Mouse (Mus musculus) liver, embryonic 16.5 days (tissue): ENCODE data around the gene Ripk3. TPM values are rescaled to one million over a fixed set of nuclear protein-coding genes. Genes with fewer than 3 reads are reported as not detected.

ENCODE experiments used
- ATAC-seq: fragments of 200-750 bp; cut with Nextera tagmentation; 2 replicates; pipeline ENCODE4 v1.8.0; 2017; ENCODE audit warnings: low read depth, mild to moderate bottlenecking, moderate number of reproducible peaks, moderate library complexity
- H3K27ac ChIP-seq: fragments of 300-500 bp; sonication (generic); 2 replicates; pipeline ENCODE4 v1.5.1; 2014; ENCODE audit warnings: mild to moderate bottlenecking, low read length
- H3K27me3 ChIP-seq: fragments of 300-500 bp; sonication (generic); 2 replicates; pipeline ENCODE4 v1.6.1; 2014; ENCODE audit warnings: low read depth, low read length, mixed read lengths; ENCODE audit not compliant: control insufficient read depth, insufficient read depth
- H3K36me3 ChIP-seq: fragments of 300-500 bp; sonication (generic); 2 replicates; pipeline ENCODE4 v1.6.1; 2014; ENCODE audit warnings: mild to moderate bottlenecking; ENCODE audit not compliant: control insufficient read depth, insufficient read depth
- H3K4me1 ChIP-seq: fragments of 300-500 bp; sonication (generic); 2 replicates; pipeline ENCODE4 v1.6.1; 2014; ENCODE audit warnings: low read depth, low read length, mixed read lengths; ENCODE audit not compliant: control insufficient read depth
- H3K4me2 ChIP-seq: fragments of 300-500 bp; sonication (generic); 2 replicates; pipeline ENCODE4 v1.6.1; 2014; ENCODE audit warnings: low read depth, low read length, mixed read lengths
- H3K4me3 ChIP-seq: fragments of 300-500 bp; sonication (generic); 2 replicates; pipeline ENCODE4 v1.5.1; 2014; ENCODE audit warnings: low read depth, mild to moderate bottlenecking, low read length
- H3K9ac ChIP-seq: fragments of 300-500 bp; sonication (generic); 2 replicates; pipeline ENCODE4 v1.6.1; 2014; ENCODE audit warnings: low read depth, low read length
- H3K9me3 ChIP-seq: fragments of 300-500 bp; sonication (generic); replicated peaks from 2 replicates; pipeline ENCODE4 v1.6.1; 2016; ENCODE audit warnings: low read length; ENCODE audit not compliant: control insufficient read depth
- WGBS: fragments of 180-500 bp; shearing (Covaris S2); extraction: QIAGEN DNeasy Blood & Tissue Kit; methylation state at CpG from one replicate; pipeline ENCODE4 v1.1.7; 2014; ENCODE audit not compliant: insufficient replicate concordance; 5-methylcytosine and 5-hydroxymethylcytosine counted together
- polyA plus RNA-seq: library from polyadenylated mRNA; unstranded; fragments of >200 nt; fragmentation: Nextera tagmentation; extraction: Ambion mirVana; gene quantifications from 2 replicates; pipeline ENCODE4 v1.2.1, GENCODE M21; 2015

Ripk3 gene
- 15.4 and 16.4 TPM in 2 replicates for polyA plus RNA-seq

DNA sequence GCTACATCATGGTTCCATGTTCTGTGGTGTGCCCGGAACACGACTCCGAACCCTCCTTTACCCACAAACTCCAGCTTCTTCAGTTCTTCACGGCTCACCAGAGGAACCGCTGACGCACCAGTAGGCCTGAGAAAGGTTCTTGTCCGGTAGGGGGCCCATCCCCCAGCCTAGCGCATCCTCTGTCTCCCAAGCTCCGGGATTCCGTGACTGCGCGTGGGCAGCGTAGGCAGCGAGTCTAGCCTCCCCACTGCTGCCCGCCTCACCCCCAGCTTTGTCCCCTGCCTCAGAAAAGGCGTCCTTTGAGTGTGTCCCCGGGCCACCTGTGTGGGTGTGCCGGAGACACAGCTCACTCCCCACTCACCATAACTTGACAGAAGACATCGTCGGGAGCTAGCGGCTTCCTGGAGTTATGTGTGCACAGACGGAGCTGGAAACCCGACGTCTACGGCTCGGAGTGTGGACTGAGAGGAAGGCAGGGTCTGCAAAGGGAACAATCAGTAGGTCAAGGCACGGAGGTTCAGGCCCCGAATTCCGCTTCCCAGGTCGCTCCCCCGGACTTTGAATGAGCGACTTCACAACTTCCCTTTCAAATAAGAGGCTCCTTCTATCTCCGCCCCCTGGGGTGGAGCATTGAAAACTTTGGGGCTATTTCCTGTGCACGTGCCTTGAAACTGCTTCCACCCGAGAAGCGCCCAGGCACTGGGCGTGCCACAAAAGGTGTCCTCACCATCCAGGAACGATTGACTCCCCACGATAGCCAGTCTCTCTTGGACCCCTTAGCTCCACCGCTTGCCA lies at the start of gene Ripk3:
TSS of gene Ripk3 (minus strand) at position 610 of the 795 bp plus-strand sequence.
- 3% methylated on average over 40 of the region's 40 CpGs for WGBS
- Histone ChIP-seq H3K27me3 (peaks cover 11% of the 10 kb centered on the region), H3K36me3 (no peaks in the 10 kb centered on the region), H3K27ac (no peak within 1 kb of the TSS), H3K4me1 (peaks cover 11% of the 10 kb centered on the region), H3K9ac (peak within 1 kb of the TSS; percentile 57), H3K9me3 (no peaks in the 10 kb centered on the region), H3K4me2 (peak within 1 kb of the TSS; percentile 85), H3K4me3 (peak within 1 kb of the TSS; percentile 63)
- peak; percentile 43; the same call in 1 of the 2 replicates for ATAC-seq

DNA sequence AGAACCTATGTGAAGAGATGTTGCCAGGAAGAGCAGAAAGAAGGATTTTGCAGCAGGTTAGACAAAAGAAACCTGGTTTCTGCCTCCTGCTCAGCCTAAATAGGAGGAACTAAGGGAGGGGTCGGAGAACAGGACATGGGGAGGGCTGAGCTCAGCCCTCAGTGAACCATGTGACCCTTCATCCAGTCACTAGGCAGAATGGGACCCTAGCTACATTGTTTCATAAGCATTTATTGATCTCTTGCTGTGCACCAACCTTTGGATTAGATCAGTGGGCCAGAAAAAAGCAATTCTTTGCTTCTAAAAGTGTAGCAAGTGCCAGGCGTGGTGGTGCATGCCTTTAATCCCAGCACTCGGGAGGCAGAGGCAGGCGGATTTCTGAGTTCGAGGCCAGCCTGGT lies 49.6 kb upstream of the Ripk3 start:
- no peaks in the 10 kb centered on the region for H3K27me3 ChIP-seq
- no peaks in the 10 kb centered on the region for H3K4me1 ChIP-seq
- no peak overlapping the region for H3K27ac ChIP-seq
- no peak overlapping the region for H3K9ac ChIP-seq
- no peak overlapping the region for H3K4me2 ChIP-seq
- no peak overlapping the region for H3K4me3 ChIP-seq
- H3K36me3 ChIP-seq = no peaks in the 10 kb centered on the region
- ATAC-seq = 0 out of 2 replicates have a peak, but pooled peaks have one; percentile 50
- no peaks in the 10 kb centered on the region for H3K9me3 ChIP-seq
- WGBS = 66% methylated on average over 5 of the region's 5 CpGs

DNA sequence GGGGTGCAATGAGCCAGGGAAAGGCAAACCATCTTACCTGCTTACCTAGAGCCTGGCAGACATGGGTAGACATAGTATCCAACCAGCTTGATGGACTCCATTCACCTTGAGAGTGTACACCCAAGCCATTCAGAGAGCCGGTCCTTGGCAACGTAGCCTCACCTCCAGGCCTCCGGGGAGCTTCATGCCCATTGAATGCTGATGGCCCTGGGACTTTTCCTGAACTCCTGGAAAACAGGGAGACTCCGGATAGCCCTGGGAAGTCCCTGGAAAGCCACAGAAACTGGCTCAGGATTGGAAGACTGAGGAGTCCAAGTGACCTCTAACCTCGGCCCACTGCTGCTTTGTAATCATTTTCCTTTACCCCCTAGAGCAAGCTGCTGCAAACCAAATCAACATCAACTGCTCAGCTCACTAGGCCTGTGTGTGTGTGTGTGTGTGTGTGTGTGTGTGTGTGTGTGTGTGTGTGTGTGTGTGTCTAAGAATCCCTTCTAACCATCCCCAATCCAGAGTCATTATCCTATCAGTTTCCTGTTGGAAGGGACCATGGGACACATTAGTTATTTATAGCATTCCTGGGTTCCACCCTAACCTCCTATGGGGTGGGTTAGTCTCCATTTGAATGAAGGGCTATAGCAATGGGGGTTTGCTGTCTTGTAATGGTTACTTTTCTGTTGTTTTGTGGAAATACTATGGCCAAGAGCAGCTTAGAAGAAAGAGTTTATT lies 46.3 kb upstream of the Ripk3 start:
- no peak for ATAC-seq
- H3K4me3 ChIP-seq = no peak overlapping the region
- H3K4me2 ChIP-seq = no peak overlapping the region
- H3K4me1 ChIP-seq = no peaks in the 10 kb centered on the region
- no peaks in the 10 kb centered on the region for H3K36me3 ChIP-seq
- WGBS = 59% methylated on average over 5 of the region's 5 CpGs
- H3K9ac ChIP-seq = no peak overlapping the region
- no peak overlapping the region for H3K27ac ChIP-seq
- no peaks in the 10 kb centered on the region for H3K9me3 ChIP-seq
- no peaks in the 10 kb centered on the region for H3K27me3 ChIP-seq

DNA sequence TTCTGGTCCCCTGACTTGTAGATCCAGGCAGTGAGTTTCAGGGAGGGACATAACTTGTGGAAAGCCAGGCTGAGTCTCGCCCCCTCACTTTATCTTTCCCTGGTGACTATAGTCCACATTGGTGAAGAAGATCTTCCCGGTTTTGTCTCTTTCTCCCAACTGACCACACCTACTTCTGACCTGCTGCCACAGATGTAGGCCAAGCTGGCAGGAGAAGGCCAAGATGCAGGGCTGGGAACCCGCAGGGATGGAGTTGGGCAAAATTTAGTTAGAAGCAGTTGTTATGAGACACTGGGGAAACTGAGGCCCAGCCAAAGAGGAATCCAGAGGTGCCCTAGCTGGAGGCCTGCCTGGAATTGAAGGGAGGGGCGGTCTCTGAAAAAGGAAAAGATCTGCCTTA lies 44.5 kb upstream of the Ripk3 start:
- Histone ChIP-seq H3K4me3 (no peak overlapping the region), H3K27ac (no peak overlapping the region), H3K4me2 (no peak overlapping the region), H3K36me3 (no peaks in the 10 kb centered on the region), H3K4me1 (no peaks in the 10 kb centered on the region), H3K9ac (no peak overlapping the region), H3K27me3 (no peaks in the 10 kb centered on the region; the same call in 1 of the 2 replicates), H3K9me3 (no peaks in the 10 kb centered on the region)
- 59% methylated on average over 4 of the region's 4 CpGs for WGBS
- no peak for ATAC-seq

DNA sequence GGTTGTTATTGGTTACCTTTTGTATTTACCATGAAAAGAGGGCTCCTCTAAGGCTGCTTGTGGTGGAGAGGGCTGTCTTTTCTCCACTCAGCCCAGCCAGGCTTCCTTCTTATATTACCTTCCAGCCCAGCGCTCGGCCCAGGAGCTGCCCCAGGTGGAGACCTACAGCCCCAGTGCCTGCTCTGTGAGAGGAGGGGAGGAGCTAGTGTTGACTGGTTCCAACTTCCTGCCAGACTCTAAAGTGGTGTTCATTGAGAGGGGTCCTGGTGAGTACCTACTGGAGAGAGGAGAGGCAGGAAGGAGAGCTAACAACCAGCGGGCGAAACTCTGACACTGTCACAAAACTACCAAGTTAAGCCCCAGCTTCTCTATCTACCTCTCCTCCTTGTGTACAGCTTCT lies 41.7 kb upstream of the Ripk3 start:
- no peak for ATAC-seq
- 69% methylated on average over 4 of the region's 4 CpGs for WGBS
- Histone ChIP-seq H3K9me3 (no peaks in the 10 kb centered on the region), H3K4me1 (peaks cover under 1% of the 10 kb centered on the region; the same call in 1 of the 2 replicates), H3K27me3 (peaks cover 24% of the 10 kb centered on the region), H3K4me2 (no peak overlapping the region), H3K9ac (no peak overlapping the region), H3K36me3 (no peaks in the 10 kb centered on the region), H3K4me3 (no peak overlapping the region), H3K27ac (no peak overlapping the region)

DNA sequence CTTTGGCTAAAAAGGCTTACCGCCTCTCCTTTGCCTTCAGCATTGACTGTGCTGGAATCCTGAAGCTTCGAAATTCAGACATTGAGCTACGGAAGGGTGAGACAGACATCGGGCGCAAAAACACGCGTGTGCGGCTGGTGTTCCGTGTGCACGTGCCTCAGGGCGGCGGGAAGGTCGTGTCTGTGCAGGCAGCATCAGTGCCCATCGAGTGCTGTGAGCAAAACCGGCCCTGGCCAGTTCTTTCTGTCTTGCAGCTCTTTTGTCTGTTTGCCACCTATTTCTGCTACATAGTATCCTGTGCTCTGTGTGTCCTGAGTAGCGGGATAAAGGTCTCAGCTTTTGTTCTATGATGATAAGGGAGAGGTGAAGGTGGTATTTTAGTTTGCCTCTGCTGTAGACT lies 41.2 kb upstream of the Ripk3 start:
- H3K4me3 ChIP-seq = no peak overlapping the region
- ATAC-seq = no peak
- no peak overlapping the region for H3K9ac ChIP-seq
- H3K9me3 ChIP-seq = no peaks in the 10 kb centered on the region
- H3K4me1 ChIP-seq = peaks cover 6% of the 10 kb centered on the region
- H3K27ac ChIP-seq = no peak overlapping the region
- WGBS = 75% methylated on average over 16 of the region's 16 CpGs
- H3K27me3 ChIP-seq = peaks cover 29% of the 10 kb centered on the region
- H3K36me3 ChIP-seq = no peaks in the 10 kb centered on the region
- no peak overlapping the region for H3K4me2 ChIP-seq

DNA sequence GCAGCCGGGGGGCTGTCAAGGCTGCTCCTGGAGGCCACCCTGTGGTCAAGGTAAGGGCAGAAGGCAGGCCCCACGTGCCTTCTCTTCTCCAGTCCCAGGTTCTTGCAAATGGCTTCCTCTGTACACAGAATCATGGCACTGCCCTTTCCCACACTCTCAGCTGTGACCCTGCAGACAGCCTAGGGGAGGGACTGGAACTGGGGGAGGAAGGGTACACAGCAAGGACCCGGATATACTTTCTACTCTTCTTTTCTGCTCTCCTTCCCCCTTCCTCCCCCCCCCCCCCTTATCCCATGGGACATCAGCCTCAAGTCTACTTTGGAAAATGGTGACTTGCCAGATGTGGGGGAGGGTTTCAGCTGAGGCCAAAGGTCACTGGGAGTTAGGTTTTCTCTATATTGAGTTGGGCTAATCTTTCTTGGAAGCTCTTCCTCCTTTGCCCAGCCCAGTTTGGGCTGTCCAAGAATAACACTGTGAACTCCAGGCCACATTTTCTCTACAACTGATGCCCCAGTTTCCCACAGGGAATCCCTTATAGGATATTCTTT lies 40.1 kb upstream of the Ripk3 start:
- no peak overlapping the region for H3K4me3 ChIP-seq
- H3K9me3 ChIP-seq = no peaks in the 10 kb centered on the region
- peaks cover 40% of the 10 kb centered on the region for H3K27me3 ChIP-seq
- no peak overlapping the region for H3K4me2 ChIP-seq
- no peak overlapping the region for H3K9ac ChIP-seq
- no peak for ATAC-seq
- peaks cover 9% of the 10 kb centered on the region for H3K4me1 ChIP-seq
- H3K27ac ChIP-seq = no peak overlapping the region
- no peaks in the 10 kb centered on the region for H3K36me3 ChIP-seq
- 25% methylated on average over 3 of the region's 3 CpGs for WGBS

DNA sequence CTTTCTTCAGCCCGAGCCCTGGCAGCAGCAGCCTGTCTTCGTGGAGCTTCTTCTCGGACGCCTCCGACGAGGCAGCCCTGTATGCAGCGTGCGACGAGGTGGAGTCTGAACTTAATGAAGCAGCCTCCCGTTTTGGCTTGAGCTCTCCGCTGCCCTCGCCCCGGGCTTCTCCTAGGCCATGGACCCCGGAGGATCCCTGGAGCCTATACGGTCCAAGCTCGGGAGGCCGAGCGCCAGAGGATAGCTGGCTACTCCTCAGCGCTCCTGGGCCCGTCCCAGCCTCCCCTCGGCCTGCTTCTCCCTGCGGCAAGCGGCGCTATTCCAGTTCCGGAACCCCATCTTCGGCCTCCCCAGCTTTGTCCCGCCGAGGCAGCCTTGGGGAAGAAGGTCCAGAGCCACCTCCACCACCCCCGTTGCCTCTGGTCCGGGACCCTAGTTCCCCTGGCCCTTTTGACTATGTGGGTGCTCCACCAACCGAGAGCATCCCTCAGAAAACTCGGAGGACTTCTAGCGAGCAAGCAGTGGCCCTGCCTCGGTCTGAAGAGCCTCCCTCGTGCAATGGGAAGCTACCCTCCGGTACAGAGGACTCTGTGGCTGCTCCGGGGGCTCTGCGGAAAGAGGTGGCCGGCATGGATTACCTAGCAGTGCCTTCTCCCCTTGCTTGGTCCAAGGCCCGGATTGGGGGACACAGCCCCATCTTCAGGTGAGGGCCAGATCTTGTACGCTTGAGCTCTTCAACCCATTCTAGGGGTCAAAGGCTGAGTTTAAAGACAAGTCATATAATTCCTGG lies 38.1 kb upstream of the Ripk3 start:
- ATAC-seq = no peak
- H3K9ac ChIP-seq = no peak overlapping the region

More for the DNA sequence above, 38.1 kb upstream of the Ripk3 start:
- no peaks in the 10 kb centered on the region for H3K9me3 ChIP-seq
- H3K4me2 ChIP-seq = no peak overlapping the region
- H3K27ac ChIP-seq = no peak overlapping the region
- WGBS = 24% methylated on average over 41 of the region's 41 CpGs
- H3K4me1 ChIP-seq = peaks cover 12% of the 10 kb centered on the region
- H3K36me3 ChIP-seq = no peaks in the 10 kb centered on the region
- no peak overlapping the region for H3K4me3 ChIP-seq
- peaks cover 56% of the 10 kb centered on the region for H3K27me3 ChIP-seq
